Mouse (Mus musculus) left cerebral cortex, adult 2 months (tissue): Measurements from ENCODE around the gene Zg16. TPM values are rescaled to one million over a fixed set of nuclear protein-coding genes. Genes with fewer than 3 reads are reported as not detected.

Experiments used
- DNase-seq, 2 experiments: peaks; one replicate each; pipeline ENCODE4 v3.0.0; 2021 to 2022; ENCODE audit warnings: low spot score in 2 of 2, mixed read lengths in 1 of 2; ENCODE audit errors: extremely low spot score in 1 of 2
- H3K27ac ChIP-seq: fragments of 200-600 bp; 2 replicates; pipeline ENCODE4 v1.8.1; 2022
- H3K4me3 ChIP-seq: fragments of 200-600 bp; 2 replicates; pipeline ENCODE4 v1.8.1; 2022
- CTCF ChIP-seq: fragments of 200-600 bp; IDR thresholded peaks from 2 replicates; pipeline ENCODE4 v1.8.1; 2022; ENCODE audit warnings: antibody characterized with exemption, mild to moderate bottlenecking, moderate library complexity
- intact Hi-C: fragments of 180-260 bp; cut with DNase I; formaldehyde crosslinking; loops from one replicate; pipeline ENCODE4 v1.15.1; 2025
- total RNA-seq, 2 experiments: library from RNA; stranded (reverse); gene quantifications; 2 replicates each; pipeline ENCODE4 v1.2.3; 2021

The Zg16 gene
- total RNA-seq, 2 experiments from 2014 or later, result not detected

DNA sequence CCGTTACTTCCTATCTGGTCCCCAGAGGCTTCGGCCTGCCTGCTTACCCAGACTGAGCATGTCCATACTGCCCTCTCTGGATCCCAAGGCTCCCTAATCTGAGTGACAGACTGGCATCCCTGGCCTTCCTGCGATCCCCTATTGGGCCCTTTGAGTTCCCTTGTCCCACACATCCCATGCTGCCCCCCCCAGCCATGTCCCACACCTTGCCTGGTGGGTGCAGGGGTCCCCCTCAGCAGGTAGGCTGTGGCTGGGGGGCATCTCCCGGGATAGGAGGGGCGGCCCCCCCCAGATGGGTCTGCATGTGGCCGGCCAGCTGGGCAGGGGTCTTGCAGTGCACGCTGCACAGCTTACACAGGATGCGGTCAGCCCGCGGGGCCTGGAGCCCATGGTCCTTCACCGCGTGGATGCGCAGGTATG, 63.8 kb downstream of the Zg16 start:
- peak in 1 of 2 experiments; percentile 19 for DNase-seq
- TF ChIP-seq CTCF, result no peak
- intact Hi-C loops, result loop anchor here (5.0 kb wide), 1 partner anchor 201 kb away; no protein-coding TSS in a partner anchor
- Histone ChIP-seq H3K27ac (peak overlapping the region; percentile 95), H3K4me3 (peak overlapping the region; percentile 56)

DNA sequence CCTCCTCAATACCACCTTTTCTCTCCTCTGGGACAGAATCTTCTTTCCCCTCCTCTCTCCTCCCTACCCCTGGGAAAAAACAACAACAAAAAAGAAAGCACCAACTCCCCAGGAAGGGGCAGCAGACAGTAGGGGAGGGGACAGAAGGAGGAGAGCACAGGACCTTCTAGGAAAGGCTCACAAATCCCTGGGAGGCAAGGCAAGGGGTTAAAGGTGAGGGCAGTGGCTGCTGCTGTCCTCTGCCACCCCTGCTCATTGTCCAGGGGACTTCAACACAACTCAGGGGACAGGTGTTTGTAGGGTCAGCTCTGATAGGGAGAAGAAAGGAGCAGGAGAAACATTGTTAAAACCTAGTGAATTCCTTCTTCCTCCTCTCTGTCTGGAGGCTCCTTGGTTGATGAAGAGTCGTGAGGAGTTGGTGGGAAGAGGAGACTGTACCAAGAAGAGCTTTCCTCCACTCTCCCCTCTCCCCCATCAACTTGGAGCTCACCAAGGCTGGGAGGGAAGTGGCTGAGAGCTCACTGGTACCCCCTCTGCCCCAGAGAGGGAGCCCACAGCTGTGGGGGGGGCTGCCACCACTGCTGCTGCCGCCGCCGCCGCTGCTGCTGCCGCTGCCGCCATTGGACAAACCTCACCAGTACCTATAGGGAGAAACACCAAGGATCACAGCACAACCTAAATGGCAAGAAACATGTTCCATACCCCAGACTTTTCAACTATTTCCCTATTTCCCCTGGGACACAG, 64.4 kb downstream of the Zg16 start:
- DNase-seq, result no peak
- peak overlapping the region; percentile 95 for H3K27ac ChIP-seq
- intact Hi-C loops, result loop anchor here (5.0 kb wide), 1 partner anchor 200 kb away; no protein-coding TSS in a partner anchor
- no peak overlapping the region for H3K4me3 ChIP-seq
- no peak for TF ChIP-seq CTCF

DNA sequence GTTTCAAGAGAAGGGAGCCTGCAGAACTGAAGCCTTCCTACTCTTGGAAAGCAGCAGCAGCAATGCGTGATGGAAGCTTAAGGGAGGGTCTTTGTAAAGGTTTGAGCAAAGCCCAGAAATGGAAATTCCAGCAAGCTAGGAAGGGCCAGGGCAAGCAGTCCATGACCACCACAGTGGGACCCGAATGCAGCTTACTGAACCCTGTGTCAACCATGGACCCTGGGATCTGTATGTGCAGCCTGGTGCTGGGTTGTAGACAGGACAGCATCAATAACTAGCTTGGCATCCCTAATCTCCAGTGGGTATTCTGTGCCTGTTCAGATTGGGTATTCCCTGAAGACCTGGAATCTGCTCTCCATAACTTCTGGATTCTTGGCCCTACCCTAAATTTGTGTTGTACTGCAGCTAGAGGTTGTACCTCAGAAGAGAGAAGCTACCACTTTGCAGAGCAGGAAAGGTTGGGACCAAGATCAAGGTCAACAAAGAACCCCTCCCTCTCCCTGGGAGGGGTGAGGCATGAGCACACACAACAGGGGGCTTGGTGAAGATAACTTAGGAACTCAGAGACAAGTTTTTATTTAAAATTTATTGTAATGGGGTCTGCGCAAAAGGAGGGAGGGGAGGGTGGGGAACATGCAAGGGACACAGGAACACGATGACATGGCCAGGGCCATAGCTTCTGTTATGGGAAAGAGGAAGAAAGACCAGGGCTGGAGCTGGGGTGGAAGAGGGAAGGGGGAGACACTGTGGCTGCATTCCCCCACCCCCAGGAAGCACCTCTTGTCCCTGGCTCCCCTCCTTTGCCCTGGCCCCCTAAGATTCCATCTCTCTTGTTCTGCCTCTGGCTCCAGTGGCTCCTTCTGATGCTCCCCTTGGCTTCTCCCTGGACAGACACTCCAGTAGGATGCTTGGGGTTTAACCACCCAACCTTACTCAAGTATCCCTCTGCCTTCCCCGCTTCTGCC, 65.3 kb downstream of the Zg16 start:
- peak overlapping the region; percentile 69 for H3K4me3 ChIP-seq
- H3K27ac ChIP-seq, result peak overlapping the region; percentile 95
- no peak for DNase-seq
- intact Hi-C loops, result loop anchor here (5.0 kb wide), 1 partner anchor 200 kb away; no protein-coding TSS in a partner anchor
- no peak for TF ChIP-seq CTCF

DNA sequence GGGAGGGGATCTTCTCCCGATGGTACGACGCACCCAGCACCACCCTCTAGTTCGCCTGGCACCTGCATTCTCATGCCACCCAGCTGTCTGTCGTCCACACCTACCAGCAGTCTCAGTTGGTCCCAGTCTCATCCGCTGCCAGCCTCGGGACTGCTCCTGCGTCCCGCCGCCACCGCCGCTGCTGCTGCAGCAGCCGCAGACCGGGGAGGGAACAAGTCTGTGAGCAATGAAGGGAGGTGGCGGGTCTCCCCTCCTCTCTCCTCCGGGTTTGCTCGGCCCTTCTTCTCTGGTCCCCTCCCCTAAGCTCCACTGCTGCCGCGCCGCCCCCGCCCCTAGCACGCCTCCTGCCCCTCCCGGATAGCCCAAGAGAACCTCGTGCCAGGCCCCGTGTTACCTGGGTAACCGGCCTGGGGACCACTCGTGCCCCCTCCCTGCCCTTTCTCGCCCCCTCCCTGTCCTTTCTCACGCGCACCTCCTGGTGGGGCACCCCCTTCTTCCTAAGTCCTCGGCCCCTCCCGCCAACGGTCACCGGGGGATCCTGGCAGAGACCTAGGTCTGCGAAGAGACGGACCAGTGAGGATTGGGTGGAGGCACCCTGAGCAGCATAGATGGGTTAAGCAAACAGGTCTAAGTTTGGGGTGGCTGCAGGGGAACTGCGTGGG, 66.1 kb downstream of the Zg16 start, which contains the start of the genes Gm42742 and Prrt2:
TSS of gene Gm42742 (minus strand) at position 197 of the 662 bp plus-strand sequence.
TSS of gene Prrt2 (minus strand) at position 311 of the 662 bp plus-strand sequence.
- peak within 1 kb of the TSS; percentile 95 for H3K27ac ChIP-seq
- peak within 1 kb of the TSS; percentile 69 for H3K4me3 ChIP-seq
- peak; percentile 71 to 73 for DNase-seq
- intact Hi-C loops, result loop anchor here (5.0 kb wide), 1 partner anchor 199 kb away; no protein-coding TSS in a partner anchor
- no peak for TF ChIP-seq CTCF

DNA sequence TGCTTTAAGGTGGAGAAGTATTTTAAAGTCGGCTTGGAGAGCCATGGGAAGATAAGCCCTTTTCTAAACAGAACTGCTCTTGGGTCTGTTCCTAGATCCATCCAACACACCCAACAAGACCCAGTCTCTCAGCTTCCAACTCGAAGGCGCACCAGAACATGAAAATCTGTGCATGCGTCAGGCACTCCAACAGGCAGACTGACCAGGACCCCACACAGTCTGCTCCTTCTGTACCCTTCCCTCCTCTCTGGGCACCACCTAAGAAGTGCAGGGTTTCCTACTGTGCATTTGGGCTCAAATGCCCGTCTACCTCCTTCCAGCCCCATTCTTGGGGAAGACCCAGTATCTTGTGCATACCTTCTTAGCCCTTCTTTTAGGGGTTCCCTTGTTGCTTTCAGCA, 66.6 kb downstream of the Zg16 start:
- Histone ChIP-seq H3K27ac (peak overlapping the region; percentile 95), H3K4me3 (peak overlapping the region; percentile 69)
- intact Hi-C loops, result loop anchor here (5.0 kb wide), 1 partner anchor 198 kb away; no protein-coding TSS in a partner anchor
- peak in 1 of 2 experiments; percentile 32 for DNase-seq
- TF ChIP-seq CTCF, result no peak

DNA sequence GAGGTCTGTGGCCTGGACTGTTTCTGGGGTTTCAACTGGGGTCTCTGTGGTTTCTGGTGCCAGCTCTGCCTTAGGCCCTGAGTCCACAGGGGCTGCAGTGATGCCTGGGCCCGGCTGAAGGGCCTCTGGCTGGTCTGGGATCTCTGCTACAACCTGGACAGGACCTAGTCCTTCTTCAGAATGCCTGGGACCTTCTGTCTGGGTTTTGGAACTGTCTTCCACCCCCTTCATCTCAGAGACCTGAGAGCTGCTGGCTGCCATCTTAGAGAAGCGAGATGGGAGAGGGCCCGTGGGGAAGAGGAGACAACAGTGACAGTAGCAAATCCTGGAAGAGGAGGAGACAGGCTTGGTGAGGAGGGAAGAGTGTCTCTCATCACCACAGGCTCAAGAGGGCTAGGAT, 67.1 kb downstream of the Zg16 start:
- intact Hi-C loops, result loop anchor here (5.0 kb wide), 1 partner anchor 198 kb away; no protein-coding TSS in a partner anchor
- no peak for TF ChIP-seq CTCF
- peak overlapping the region; percentile 95 for H3K27ac ChIP-seq
- H3K4me3 ChIP-seq, result peak overlapping the region; percentile 69
- peak; percentile 23 to 33 for DNase-seq

DNA sequence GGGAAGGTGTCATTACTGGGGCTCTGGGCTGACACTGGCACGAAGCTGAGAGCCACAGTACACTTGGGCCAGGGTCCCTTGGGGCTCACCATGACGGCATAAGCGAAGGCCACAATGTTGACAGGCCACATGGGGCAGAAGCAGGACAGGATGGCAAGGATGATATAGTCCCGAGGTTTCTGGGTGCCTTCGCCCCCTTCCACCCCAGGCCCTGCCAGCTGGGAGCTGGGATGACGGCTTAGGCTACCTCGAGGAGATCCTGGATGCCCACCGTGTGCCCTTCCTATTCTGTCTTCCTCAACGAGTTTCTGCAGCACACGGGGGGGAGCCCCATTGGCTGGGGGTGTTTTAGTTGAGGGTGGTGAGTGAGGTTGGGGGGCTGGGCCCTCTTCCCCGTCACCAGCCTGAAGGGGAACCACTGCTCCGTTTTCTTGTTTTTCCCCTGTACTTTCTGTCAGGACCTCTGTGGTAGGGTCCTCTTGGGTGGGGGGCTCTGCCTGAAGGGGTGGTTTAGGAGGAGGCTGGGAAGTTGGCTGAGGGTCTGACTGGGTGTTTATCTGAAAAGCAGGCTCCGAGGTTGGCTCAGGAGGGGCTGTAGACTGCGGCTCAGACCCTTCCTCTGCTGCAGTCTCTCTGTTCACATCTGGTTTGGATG, 67.7 kb downstream of the Zg16 start:
- Histone ChIP-seq H3K27ac (peak overlapping the region; percentile 95), H3K4me3 (peak overlapping the region; percentile 69)
- DNase-seq, result no peak
- no peak for TF ChIP-seq CTCF
- intact Hi-C loops, result no loop called here

DNA sequence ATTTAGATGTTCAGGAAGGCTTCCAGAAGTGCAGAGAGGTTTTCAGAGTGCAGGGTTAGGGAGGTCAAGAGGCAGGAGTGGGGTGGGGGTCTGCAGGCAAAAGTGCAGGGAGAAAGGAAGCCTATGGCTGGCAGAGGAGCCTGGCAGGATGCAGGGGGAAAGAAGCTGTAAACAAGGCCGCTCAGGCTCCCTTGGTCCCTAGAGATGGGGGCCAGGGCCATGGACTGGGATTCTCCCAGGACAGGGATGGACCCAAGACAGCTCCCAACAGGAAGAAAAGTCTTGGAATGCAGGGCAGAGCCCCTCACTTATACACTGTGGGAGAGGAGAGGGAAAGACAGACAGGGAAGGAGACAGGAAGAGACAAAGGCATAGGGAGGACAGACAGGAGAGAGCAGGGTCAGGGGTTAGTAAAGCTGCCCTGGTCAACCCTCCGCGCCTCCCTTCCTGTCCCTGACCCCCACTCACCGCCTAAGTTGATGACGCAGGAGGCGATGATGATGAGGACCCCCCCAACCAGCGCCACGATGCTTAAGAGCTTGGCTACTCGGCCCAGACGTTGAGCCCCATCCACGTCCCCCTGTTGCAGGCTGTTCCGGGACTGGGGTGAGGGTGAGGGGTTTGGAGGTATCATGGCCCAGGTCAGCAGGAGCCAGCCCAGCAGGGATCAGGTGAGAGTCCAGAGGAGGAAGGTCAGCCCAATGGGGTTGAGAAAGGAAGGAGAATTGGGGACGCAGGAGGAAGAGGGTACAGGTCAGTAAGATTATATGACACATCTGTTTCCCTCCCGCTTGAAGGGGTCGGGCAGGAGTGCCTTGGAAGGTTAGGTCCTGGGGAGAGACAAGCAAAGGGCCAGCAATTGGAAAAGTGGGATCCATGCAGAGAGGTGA, 68.5 kb downstream of the Zg16 start:
- H3K27ac ChIP-seq, result peak overlapping the region; percentile 95
- DNase-seq, result no peak
- intact Hi-C loops, result no loop called here
- H3K4me3 ChIP-seq, result peak overlapping the region; percentile 69
- no peak for TF ChIP-seq CTCF

DNA sequence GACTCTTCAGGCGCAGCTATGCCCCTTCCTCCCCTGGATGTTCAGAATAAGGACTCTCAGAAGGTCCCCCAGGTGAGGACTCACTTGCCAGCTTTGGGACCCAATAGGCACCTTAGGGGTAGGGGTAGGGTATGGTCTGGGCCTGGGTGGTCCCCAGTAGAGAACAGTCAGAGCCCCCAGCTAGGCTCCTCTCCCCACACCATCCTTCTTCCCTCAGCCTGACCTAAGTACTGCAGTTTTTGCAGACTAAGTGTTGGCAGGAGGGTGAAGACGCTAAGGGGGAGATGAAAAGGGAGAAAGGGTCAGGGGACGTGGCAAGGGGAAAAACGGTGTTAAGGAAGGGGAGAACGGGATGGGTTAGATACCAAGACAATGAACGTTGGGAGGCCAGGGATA, 69.2 kb downstream of the Zg16 start:
- DNase-seq, result no peak
- intact Hi-C loops, result loop anchor here (1.0 to 2.0 kb wide), 2 partner anchors 41 to 86 kb away; partner anchors contain the start of gene Cdiptos
- Histone ChIP-seq H3K27ac (peak overlapping the region; percentile 95), H3K4me3 (peak overlapping the region; percentile 69)
- no peak for TF ChIP-seq CTCF
